Mouse (Mus musculus): ENCODE data around the gene Agap2. TPM values are rescaled to one million over a fixed set of nuclear protein-coding genes. Genes with fewer than 3 reads are reported as not detected.
"Not testable (repeated sequence)": the region's sequence is repeated elsewhere in the genome, so short reads cannot be mapped to it uniquely, and the experiment has no call there.

Gene Agap2
- polyA plus RNA-seq, 2 experiments: 0.32 to 5.3 TPM

GRCm38 (mm10) chr10:127132469-127132868, 57.4 kb downstream of the Agap2 start:
- DNase-seq (ENCODE audit: low spot score) (no peak), ATAC-seq (ENCODE audit: low FRiP score, low read depth) (no peak)
- Histone ChIP-seq H3K4me3 (replicated peaks; ENCODE audit: low read length) (no peak overlapping the region), H3K9me3 (ENCODE audit: control insufficient read depth, low read length) (no peaks in the 10 kb centered on the region), H3K4me2 (replicated peaks; ENCODE audit: low read depth, low read length, severe bottlenecking) (no peak overlapping the region), H3K27me3 (ENCODE audit: control insufficient read depth, insufficient read depth, low read length) (no peaks in the 10 kb centered on the region), H3K4me1 (ENCODE audit: control insufficient read depth, insufficient read depth, low read length) (no peaks in the 10 kb centered on the region), H3K9ac (ENCODE audit: low read depth, low read length, severe bottlenecking) (no peak overlapping the region), H3K36me3 (ENCODE audit: control insufficient read depth, insufficient read depth, low read length) (no peaks in the 10 kb centered on the region), H3K27ac (replicated peaks; ENCODE audit: low read depth, low read length) (no peak overlapping the region)
- TF ChIP-seq POLR2A (IDR thresholded peaks at IDR 0.05; ENCODE audit: borderline replicate concordance, extremely low read depth, insufficient read depth, insufficient read length): no peak
- WGBS: 64% methylated on average over 5 of the region's 5 CpGs

- H3K9ac ChIP-seq (ENCODE audit: low read depth, low read length, severe bottlenecking); ATAC-seq (ENCODE audit: low FRiP score, low read depth); H3K9me3 ChIP-seq (ENCODE audit: control insufficient read depth, low read length); H3K27ac ChIP-seq (replicated peaks; ENCODE audit: low read depth, low read length); H3K36me3 ChIP-seq (ENCODE audit: control insufficient read depth, insufficient read depth, low read length); H3K4me1 ChIP-seq (ENCODE audit: control insufficient read depth, insufficient read depth, low read length); H3K4me2 ChIP-seq (replicated peaks; ENCODE audit: low read depth, low read length, severe bottlenecking); H3K4me3 ChIP-seq (replicated peaks; ENCODE audit: low read length); DNase-seq (ENCODE audit: low spot score); H3K27me3 ChIP-seq (ENCODE audit: control insufficient read depth, insufficient read depth, low read length): not testable (repeated sequence)
- WGBS: 81% methylated on average over 3 of the region's 3 CpGs
Observed at GRCm38 (mm10) chr10:127134394-127135035, 59.4 kb downstream of the Agap2 start.

DNA sequence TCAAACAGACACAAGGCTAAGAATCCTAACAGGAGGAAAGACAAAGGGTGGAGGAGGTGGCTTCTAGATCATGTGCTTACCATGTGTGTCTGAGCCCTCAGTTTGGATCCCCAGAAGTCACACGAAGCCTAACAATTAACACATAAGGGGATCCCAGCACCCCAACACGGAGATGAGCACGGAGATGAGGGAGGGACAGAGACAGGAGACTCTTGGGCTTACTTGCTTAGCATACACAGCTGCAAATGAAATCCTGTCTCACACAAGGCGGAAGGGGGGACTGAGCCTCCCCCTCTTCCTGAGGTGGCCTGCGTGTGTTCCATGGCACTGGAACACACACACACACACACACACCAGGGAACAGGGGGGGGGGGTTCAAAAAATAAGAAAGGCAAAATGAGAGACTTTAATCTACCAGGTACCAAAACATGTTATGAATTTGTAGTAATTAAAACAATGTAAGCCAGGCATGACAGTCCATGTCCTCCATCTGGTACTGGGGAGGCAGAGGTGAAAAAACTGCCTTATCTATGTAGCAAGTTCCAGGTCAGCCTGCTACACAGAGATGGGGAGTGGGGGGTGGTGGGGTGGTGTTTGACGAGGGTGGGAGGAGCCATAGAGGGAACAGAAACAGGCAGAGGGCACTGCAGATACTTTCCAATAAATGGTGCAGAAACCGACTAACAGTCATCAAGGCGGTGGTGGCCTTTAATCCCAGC, 60.2 kb downstream of the Agap2 start:
- Histone ChIP-seq H3K4me1 (ENCODE audit: control insufficient read depth, insufficient read depth, low read length) (no peaks in the 10 kb centered on the region), H3K4me2 (replicated peaks; ENCODE audit: low read depth, low read length, severe bottlenecking) (no peak overlapping the region), H3K9ac (ENCODE audit: low read depth, low read length, severe bottlenecking) (no peak overlapping the region), H3K36me3 (ENCODE audit: control insufficient read depth, insufficient read depth, low read length) (no peaks in the 10 kb centered on the region), H3K4me3 (replicated peaks; ENCODE audit: low read length) (no peak overlapping the region), H3K9me3 (ENCODE audit: control insufficient read depth, low read length) (no peaks in the 10 kb centered on the region), H3K27me3 (ENCODE audit: control insufficient read depth, insufficient read depth, low read length) (no peaks in the 10 kb centered on the region), H3K27ac (replicated peaks; ENCODE audit: low read depth, low read length) (no peak overlapping the region)
- WGBS: 41% methylated on average over 8 of the region's 8 CpGs
- ATAC-seq (ENCODE audit: low FRiP score, low read depth) (no peak), DNase-seq (ENCODE audit: low spot score) (no peak)
- no peak for TF ChIP-seq POLR2A (IDR thresholded peaks at IDR 0.05; ENCODE audit: borderline replicate concordance, extremely low read depth, insufficient read depth, insufficient read length)

DNA sequence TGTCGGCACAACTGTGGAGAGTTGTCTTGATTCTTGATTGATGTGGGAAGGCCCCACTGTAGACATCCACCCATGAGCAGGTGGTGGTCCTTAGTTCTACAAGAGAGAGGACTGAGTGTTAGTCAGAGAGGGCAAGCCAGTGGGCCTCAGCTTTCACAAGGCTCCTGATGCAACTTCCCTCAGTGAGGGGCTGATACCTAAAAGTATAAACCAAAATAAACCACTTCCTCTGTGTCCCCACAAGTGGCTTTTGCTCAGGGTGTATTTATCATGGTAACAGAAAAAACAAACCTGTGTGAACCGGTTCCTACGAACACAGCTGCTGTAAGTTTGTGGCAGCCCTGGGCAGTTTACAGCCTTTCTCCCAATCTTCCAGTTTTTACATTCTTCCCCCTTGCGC, 61.4 kb downstream of the Agap2 start:
- Histone ChIP-seq H3K9me3 (ENCODE audit: control insufficient read depth, low read length) (no peaks in the 10 kb centered on the region), H3K4me2 (replicated peaks; ENCODE audit: low read depth, low read length, severe bottlenecking) (no peak overlapping the region), H3K36me3 (ENCODE audit: control insufficient read depth, insufficient read depth, low read length) (no peaks in the 10 kb centered on the region), H3K27me3 (ENCODE audit: control insufficient read depth, insufficient read depth, low read length) (no peaks in the 10 kb centered on the region), H3K4me3 (replicated peaks; ENCODE audit: low read length) (no peak overlapping the region), H3K27ac (replicated peaks; ENCODE audit: low read depth, low read length) (no peak overlapping the region), H3K9ac (ENCODE audit: low read depth, low read length, severe bottlenecking) (no peak overlapping the region), H3K4me1 (ENCODE audit: control insufficient read depth, insufficient read depth, low read length) (no peaks in the 10 kb centered on the region)
- DNase-seq (ENCODE audit: low spot score) (no peak), ATAC-seq (ENCODE audit: low FRiP score, low read depth) (no peak)
- WGBS: 67% methylated on average over 4 of the region's 4 CpGs
- TF ChIP-seq POLR2A (IDR thresholded peaks at IDR 0.05; ENCODE audit: borderline replicate concordance, extremely low read depth, insufficient read depth, insufficient read length): no peak

GRCm38 (mm10) chr10:127137896-127138295, 62.8 kb downstream of the Agap2 start:
- H3K9ac ChIP-seq (ENCODE audit: low read depth, low read length, severe bottlenecking): no peak overlapping the region
- H3K27ac ChIP-seq (replicated peaks; ENCODE audit: low read depth, low read length): no peak overlapping the region
- ATAC-seq (ENCODE audit: low FRiP score, low read depth) (no peak), DNase-seq (ENCODE audit: low spot score) (no peak)
- H3K27me3 ChIP-seq (ENCODE audit: control insufficient read depth, insufficient read depth, low read length): no peaks in the 10 kb centered on the region
- no peaks in the 10 kb centered on the region for H3K9me3 ChIP-seq (ENCODE audit: control insufficient read depth, low read length)
- H3K4me3 ChIP-seq (replicated peaks; ENCODE audit: low read length): no peak overlapping the region
- no peaks in the 10 kb centered on the region for H3K4me1 ChIP-seq (ENCODE audit: control insufficient read depth, insufficient read depth, low read length)
- 87% methylated on average over 3 of the region's 3 CpGs for WGBS
- no peaks in the 10 kb centered on the region for H3K36me3 ChIP-seq (ENCODE audit: control insufficient read depth, insufficient read depth, low read length)
- no peak for TF ChIP-seq POLR2A (IDR thresholded peaks at IDR 0.05; ENCODE audit: borderline replicate concordance, extremely low read depth, insufficient read depth, insufficient read length)
- no peak overlapping the region for H3K4me2 ChIP-seq (replicated peaks; ENCODE audit: low read depth, low read length, severe bottlenecking)

Measured in limb, embryonic 14.5 days (tissue).